Mouse (Mus musculus): ENCODE results near the gene Pik3ca.
A peak's percentile ranks its signal among the peaks of the same experiment; 100 is the strongest.

Pik3ca gene

DNA sequence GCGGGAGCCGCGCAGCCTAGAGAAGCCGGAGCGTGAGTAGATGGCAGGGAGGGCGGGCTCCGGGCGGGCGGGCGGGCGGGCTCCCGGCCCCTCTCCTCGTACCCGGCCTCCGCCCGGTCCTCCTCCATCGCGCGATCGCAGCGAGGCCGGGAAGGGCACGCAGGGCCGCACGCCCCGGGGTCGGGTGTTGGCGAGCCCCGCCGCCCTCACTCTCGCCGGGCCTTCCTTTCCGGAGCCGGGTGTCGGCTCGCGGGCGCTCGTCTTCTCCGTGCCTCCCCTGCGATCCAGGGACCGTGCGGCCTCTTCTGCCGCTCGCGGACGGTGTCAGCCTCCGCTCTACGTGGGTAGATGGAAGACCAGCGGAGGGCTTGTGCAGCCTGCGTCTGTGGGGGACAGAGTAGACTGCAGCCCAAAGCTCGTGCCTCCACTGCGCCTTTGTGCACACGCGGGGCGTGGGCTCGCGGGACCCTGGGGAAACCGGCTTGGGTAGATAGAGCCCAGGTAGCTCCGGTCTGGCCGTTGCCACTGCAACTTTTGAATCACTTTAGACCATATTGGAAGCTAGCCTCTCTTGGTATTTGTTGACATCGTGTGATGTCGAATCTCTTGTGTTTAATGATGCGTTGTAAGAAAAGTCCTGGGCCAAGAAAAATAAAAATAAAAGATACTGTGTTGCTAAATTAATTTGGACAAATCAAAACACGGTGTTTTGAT is at the start of gene Pik3ca:
Gene Pik3ca, plus strand, starts transcription at position 211 of the 714 bp plus-strand sequence.
- Histone ChIP-seq H3K27me3 (ENCODE audit: control insufficient read depth, insufficient read depth, low read length, poor library complexity, severe bottlenecking) (no peaks in the 10 kb centered on the region; the same call in 1 of the 2 replicates), H3K36me3 (ENCODE audit: control insufficient read depth, insufficient read depth, low read length, poor library complexity, severe bottlenecking) (no peaks in the 10 kb centered on the region)
- DNase-seq (ENCODE audit: low read depth, low spot score): peak; percentile 59

GRCm38 (mm10) chr3:32347881-32348280 is 49.6 kb upstream of the Pik3ca start:
- no peak for DNase-seq (ENCODE audit: low read depth, low spot score)

GRCm38 (mm10) chr3:32361221-32361620 is 36.2 kb upstream of the Pik3ca start:
- no peaks in the 10 kb centered on the region for H3K27me3 ChIP-seq (ENCODE audit: control insufficient read depth, insufficient read depth, low read length, poor library complexity, severe bottlenecking)
- DNase-seq (ENCODE audit: low read depth, low spot score): no peak
- no peaks in the 10 kb centered on the region for H3K36me3 ChIP-seq (ENCODE audit: control insufficient read depth, insufficient read depth, low read length, poor library complexity, severe bottlenecking)

More at GRCm38 (mm10) chr3:32347881-32348280, 49.6 kb upstream of the Pik3ca start:
- Histone ChIP-seq H3K36me3 (ENCODE audit: control insufficient read depth, insufficient read depth, low read length, poor library complexity, severe bottlenecking) (no peaks in the 10 kb centered on the region), H3K27me3 (ENCODE audit: control insufficient read depth, insufficient read depth, low read length, poor library complexity, severe bottlenecking) (no peaks in the 10 kb centered on the region)

DNA sequence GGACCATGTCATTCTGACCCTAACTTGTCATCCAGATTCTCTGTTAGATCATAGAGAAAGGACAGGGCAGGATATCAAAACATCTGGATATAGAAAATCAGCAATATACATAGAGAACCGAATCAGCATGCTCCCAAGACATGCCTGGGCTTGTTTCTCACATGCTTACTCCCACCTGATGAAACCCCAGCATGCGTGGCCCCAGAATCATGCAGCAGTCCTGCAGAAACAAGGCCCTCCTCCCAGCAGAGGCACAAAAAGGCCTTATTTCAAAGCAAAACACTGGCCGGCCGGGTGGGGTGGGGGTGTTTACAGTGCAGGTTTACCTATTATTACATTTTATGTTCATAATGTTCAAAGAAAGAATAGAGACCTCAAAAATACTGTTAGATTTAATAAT is 33.3 kb upstream of the Pik3ca start:
- H3K36me3 ChIP-seq (ENCODE audit: control insufficient read depth, insufficient read depth, low read length, poor library complexity, severe bottlenecking): no peaks in the 10 kb centered on the region
- no peak for DNase-seq (ENCODE audit: low read depth, low spot score)
- no peaks in the 10 kb centered on the region; the same call in 1 of the 2 replicates for H3K27me3 ChIP-seq (ENCODE audit: control insufficient read depth, insufficient read depth, low read length, poor library complexity, severe bottlenecking)

GRCm38 (mm10) chr3:32364841-32365545 is 32.5 kb upstream of the Pik3ca start:
- Histone ChIP-seq H3K27me3 (ENCODE audit: control insufficient read depth, insufficient read depth, low read length, poor library complexity, severe bottlenecking) (no peaks in the 10 kb centered on the region; the same call in 1 of the 2 replicates), H3K36me3 (ENCODE audit: control insufficient read depth, insufficient read depth, low read length, poor library complexity, severe bottlenecking) (no peaks in the 10 kb centered on the region)
- DNase-seq (ENCODE audit: low read depth, low spot score): no peak

GRCm38 (mm10) chr3:32365546-32366245 is 31.8 kb upstream of the Pik3ca start, which contains the start of gene Zmat3:
Gene Zmat3, minus strand, starts transcription at chr3:32366014.
- H3K27me3 ChIP-seq (ENCODE audit: control insufficient read depth, insufficient read depth, low read length, poor library complexity, severe bottlenecking): no peaks in the 10 kb centered on the region; the same call in 1 of the 2 replicates
- peak; percentile 79 for DNase-seq (ENCODE audit: low read depth, low spot score)
- H3K36me3 ChIP-seq (ENCODE audit: control insufficient read depth, insufficient read depth, low read length, poor library complexity, severe bottlenecking): no peaks in the 10 kb centered on the region

- no peaks in the 10 kb centered on the region; the same call in 1 of the 2 replicates for H3K27me3 ChIP-seq (ENCODE audit: control insufficient read depth, insufficient read depth, low read length, poor library complexity, severe bottlenecking)
- DNase-seq (ENCODE audit: low read depth, low spot score): no peak
- H3K36me3 ChIP-seq (ENCODE audit: control insufficient read depth, insufficient read depth, low read length, poor library complexity, severe bottlenecking): no peaks in the 10 kb centered on the region
Observed at GRCm38 (mm10) chr3:32366246-32366734, 31.2 kb upstream of the Pik3ca start.

GRCm38 (mm10) chr3:32367516-32367915 is 30.0 kb upstream of the Pik3ca start:
- no peaks in the 10 kb centered on the region for H3K36me3 ChIP-seq (ENCODE audit: control insufficient read depth, insufficient read depth, low read length, poor library complexity, severe bottlenecking)
- DNase-seq (ENCODE audit: low read depth, low spot score): no peak
- no peaks in the 10 kb centered on the region; the same call in 1 of the 2 replicates for H3K27me3 ChIP-seq (ENCODE audit: control insufficient read depth, insufficient read depth, low read length, poor library complexity, severe bottlenecking)

DNA sequence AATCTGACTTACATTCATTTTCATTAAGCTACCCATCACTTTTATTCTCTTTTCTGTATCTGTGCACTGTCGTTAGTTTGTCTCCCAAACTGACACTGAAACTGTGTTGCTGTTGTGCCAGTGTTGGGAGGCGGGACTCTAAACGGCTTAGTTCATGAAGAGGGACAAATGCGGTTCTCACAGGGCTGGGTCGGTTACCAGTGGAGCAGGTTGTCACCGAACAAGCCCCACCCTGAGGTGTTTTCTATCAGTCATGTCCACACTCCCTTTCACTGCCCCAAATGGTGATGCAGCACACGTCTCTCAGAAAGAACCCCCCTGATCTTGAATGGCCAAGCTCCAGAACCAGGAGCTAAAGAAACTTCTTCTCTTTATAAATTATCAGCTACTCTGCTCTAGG is 25.5 kb upstream of the Pik3ca start:
- no peak for DNase-seq (ENCODE audit: low read depth, low spot score)
- Histone ChIP-seq H3K27me3 (ENCODE audit: control insufficient read depth, insufficient read depth, low read length, poor library complexity, severe bottlenecking) (no peaks in the 10 kb centered on the region; the same call in 1 of the 2 replicates), H3K36me3 (ENCODE audit: control insufficient read depth, insufficient read depth, low read length, poor library complexity, severe bottlenecking) (no peaks in the 10 kb centered on the region)

DNA sequence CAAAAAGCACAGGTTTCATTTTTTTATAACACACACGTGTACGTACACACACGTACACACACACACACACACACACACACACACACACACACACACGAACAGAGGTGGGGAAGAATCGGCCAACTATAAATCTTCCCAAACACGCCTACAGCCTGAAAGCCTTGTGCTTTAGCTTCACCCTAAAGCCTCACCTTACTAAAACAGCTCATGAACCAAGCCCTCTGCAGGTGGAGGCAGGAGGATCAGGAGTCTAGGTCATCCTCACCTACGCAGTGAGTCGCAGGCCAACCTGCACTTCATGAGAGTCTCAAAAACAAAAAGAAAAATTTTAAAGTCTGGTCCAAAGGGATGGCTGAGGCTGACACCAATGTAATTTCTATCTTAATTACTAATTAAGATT is 25.0 kb upstream of the Pik3ca start:
- DNase-seq (ENCODE audit: low read depth, low spot score): no peak
- Histone ChIP-seq H3K27me3 (ENCODE audit: control insufficient read depth, insufficient read depth, low read length, poor library complexity, severe bottlenecking) (no peaks in the 10 kb centered on the region; the same call in 1 of the 2 replicates), H3K36me3 (ENCODE audit: control insufficient read depth, insufficient read depth, low read length, poor library complexity, severe bottlenecking) (no peaks in the 10 kb centered on the region)

DNA sequence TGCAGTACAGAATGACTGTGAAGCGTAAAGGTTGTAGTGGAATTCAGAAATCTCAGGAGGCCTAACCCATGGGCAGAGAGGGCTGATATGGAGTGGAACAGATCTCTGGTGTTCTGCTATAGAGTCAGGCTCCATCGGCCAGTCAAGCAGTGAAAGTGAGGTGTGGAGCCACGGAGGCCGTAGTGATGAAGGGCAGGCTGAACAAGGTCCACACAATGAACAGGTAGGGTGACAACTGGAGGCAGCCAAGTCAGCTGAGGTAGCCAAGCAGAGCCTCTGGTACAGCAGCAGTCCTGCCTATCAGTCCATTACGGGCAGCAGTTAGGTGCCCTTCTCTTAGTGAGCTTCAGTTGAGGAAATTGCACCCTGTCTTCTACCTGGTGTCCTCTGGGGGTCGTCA is 24.2 kb upstream of the Pik3ca start:
- DNase-seq (ENCODE audit: low read depth, low spot score): no peak
- H3K27me3 ChIP-seq (ENCODE audit: control insufficient read depth, insufficient read depth, low read length, poor library complexity, severe bottlenecking): no peaks in the 10 kb centered on the region
- H3K36me3 ChIP-seq (ENCODE audit: control insufficient read depth, insufficient read depth, low read length, poor library complexity, severe bottlenecking): no peaks in the 10 kb centered on the region

DNA sequence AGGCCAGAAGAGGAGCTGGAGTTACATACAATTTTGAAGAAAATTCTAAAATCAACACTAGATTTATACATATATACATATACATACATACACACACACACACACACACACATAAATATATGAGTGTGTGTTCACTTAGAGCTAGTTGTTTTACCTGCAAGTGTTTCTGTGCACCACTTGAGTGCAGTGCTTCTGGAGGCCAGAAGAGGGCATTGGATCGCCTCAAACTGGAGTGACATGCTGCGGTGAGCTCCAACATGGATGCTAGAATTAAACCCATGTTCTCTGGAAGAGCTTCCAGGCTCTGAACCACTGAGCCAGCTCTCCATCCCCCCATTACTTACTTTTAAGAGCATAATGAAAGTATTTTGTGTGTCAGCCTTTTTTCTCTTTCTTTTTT is 17.6 kb upstream of the Pik3ca start:
- H3K27me3 ChIP-seq (ENCODE audit: control insufficient read depth, insufficient read depth, low read length, poor library complexity, severe bottlenecking): no peaks in the 10 kb centered on the region
- H3K36me3 ChIP-seq (ENCODE audit: control insufficient read depth, insufficient read depth, low read length, poor library complexity, severe bottlenecking): no peaks in the 10 kb centered on the region
- peak; percentile 44 for DNase-seq (ENCODE audit: low read depth, low spot score)

DNA sequence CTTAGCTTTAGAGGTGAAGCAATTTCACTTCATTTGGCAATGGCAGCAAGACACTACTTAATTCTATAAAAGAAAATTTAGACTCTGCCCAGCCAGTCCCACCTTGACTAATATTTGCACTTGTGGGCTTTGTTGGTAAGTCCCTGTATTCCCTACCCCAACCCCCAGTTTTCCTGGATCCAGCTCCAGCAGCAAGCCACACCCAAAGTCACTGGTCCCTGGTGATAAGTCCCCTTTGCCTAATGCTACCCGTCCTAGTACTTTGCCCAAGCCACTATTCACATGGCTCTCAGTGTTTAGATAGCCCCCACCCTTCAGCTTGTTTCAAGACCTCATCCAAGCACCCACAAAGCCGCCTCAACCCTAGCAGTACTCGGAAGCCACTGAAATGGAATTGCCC is 15.9 kb upstream of the Pik3ca start:
- H3K36me3 ChIP-seq (ENCODE audit: control insufficient read depth, insufficient read depth, low read length, poor library complexity, severe bottlenecking): no peaks in the 10 kb centered on the region
- no peaks in the 10 kb centered on the region for H3K27me3 ChIP-seq (ENCODE audit: control insufficient read depth, insufficient read depth, low read length, poor library complexity, severe bottlenecking)
- no peak for DNase-seq (ENCODE audit: low read depth, low spot score)

DNA sequence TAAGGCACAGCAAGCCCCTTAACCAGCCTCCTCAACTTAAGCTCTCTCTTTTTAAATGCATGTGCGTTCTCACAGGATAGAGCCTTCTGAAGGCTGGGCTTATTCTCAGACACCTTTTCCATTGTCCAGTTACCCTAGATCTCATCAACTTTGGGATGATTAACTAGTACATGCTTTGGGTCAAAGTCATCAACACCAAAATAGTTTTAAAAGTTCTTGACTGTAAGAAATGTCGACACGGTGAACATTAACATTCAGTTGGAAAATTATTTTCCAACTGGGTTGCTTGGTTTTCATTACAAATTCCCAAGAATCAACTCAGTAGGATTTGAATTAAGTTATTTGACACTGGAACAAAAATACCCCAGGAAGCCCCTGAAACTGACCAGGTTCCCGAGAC is 4.6 kb upstream of the Pik3ca start:
- no peak for DNase-seq (ENCODE audit: low read depth, low spot score)

More for the DNA sequence above, 4.6 kb upstream of the Pik3ca start:
- Histone ChIP-seq H3K27me3 (ENCODE audit: control insufficient read depth, insufficient read depth, low read length, poor library complexity, severe bottlenecking) (no peaks in the 10 kb centered on the region; the same call in 1 of the 2 replicates), H3K36me3 (ENCODE audit: control insufficient read depth, insufficient read depth, low read length, poor library complexity, severe bottlenecking) (no peaks in the 10 kb centered on the region)
